Mouse (Mus musculus) embryonic facial prominence, embryonic 11.5 days (tissue): ENCODE data around the gene Prkab1. TPM values are rescaled to one million over a fixed set of nuclear protein-coding genes. Genes with fewer than 3 reads are reported as not detected.

ENCODE experiments used
- ATAC-seq: fragments of 200-750 bp; cut with Nextera tagmentation; replicated peaks from 2 replicates; pipeline ENCODE4 v1.8.0; 2017; ENCODE audit warnings: low read depth; ENCODE audit not compliant: insufficient number of reproducible peaks, low FRiP score, low TSS enrichment
- DNase-seq: peaks from one replicate; pipeline ENCODE4 v3.0.0-alpha.2; 2015; ENCODE audit warnings: low spot score
- H3K27ac ChIP-seq: fragments of 300-500 bp; sonication (generic); replicated peaks from 2 replicates; pipeline ENCODE4 v1.5.1; 2014; ENCODE audit warnings: mild to moderate bottlenecking, low read depth, low read length, control low read depth
- H3K27me3 ChIP-seq: fragments of 300-500 bp; sonication (generic); 2 replicates; pipeline ENCODE4 v1.6.1; 2014; ENCODE audit warnings: mild to moderate bottlenecking, low read length, moderate library complexity, mixed read lengths; ENCODE audit not compliant: control insufficient read depth, insufficient read depth
- H3K36me3 ChIP-seq: fragments of 300-500 bp; sonication (generic); replicated peaks from 2 replicates; pipeline ENCODE4 v1.6.1; 2014; ENCODE audit warnings: low read depth, mild to moderate bottlenecking, low read length, moderate library complexity, mixed read lengths; ENCODE audit not compliant: control insufficient read depth, insufficient read depth
- H3K4me1 ChIP-seq: fragments of 300-500 bp; sonication (generic); 2 replicates; pipeline ENCODE4 v1.6.1; 2014; ENCODE audit warnings: low read length, mixed read lengths; ENCODE audit not compliant: control insufficient read depth, insufficient read depth
- H3K4me2 ChIP-seq: fragments of 300-500 bp; sonication (generic); 2 replicates; pipeline ENCODE4 v1.6.1; 2014; ENCODE audit warnings: low read depth, mild to moderate bottlenecking, control low read depth, low read length, moderate library complexity
- H3K4me3 ChIP-seq: fragments of 300-500 bp; sonication (generic); 2 replicates; pipeline ENCODE4 v1.5.1; 2014; ENCODE audit warnings: low read depth, low read length, control low read depth
- H3K9ac ChIP-seq: fragments of 300-500 bp; sonication (generic); replicated peaks from 2 replicates; pipeline ENCODE4 v1.6.1; 2014; ENCODE audit warnings: mild to moderate bottlenecking, control low read depth, low read length
- H3K9me3 ChIP-seq: fragments of 300-500 bp; sonication (generic); replicated peaks from 2 replicates; pipeline ENCODE4 v1.6.1; 2016; ENCODE audit warnings: mild to moderate bottlenecking, low read length, inconsistent platforms, mixed read lengths; ENCODE audit not compliant: control insufficient read depth
- WGBS: fragments of 180-500 bp; shearing (Covaris S2); extraction: QIAGEN DNeasy Blood & Tissue Kit; methylation state at CpG from one replicate; pipeline ENCODE4 v1.1.7; 2014; 5-methylcytosine and 5-hydroxymethylcytosine counted together
- polyA plus RNA-seq: library from polyadenylated mRNA; unstranded; fragments of >200 nt; fragmentation: Nextera tagmentation; extraction: Ambion mirVana; gene quantifications from 2 replicates; pipeline ENCODE4 v1.2.1, GENCODE M21; 2014

Gene Prkab1
- polyA plus RNA-seq = 53.2 and 56.3 TPM in 2 replicates

DNA sequence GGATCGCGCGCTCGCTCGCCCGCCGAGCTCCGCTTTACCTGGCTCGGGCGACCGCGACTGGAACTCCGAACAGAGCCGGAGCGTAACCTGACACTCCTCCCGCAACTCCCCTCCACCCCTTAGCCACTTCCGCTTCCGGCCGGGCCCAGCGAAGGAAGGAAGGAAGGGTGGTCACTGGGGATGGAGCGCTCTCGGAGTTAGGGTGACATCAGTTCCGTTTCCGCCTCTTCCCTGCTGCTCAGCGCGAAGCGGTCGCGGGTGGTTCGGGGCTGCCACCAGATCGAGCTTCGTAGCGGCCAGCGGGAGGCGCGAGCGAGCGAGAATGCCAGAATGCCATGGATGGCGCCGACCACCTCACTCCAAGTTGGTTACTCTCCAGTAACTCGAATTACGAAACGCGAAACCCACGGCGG, at the start of gene Prkab1:
TSS of gene Prkab1 (minus strand) at position 182 of the 413 bp plus-strand sequence.
- Histone ChIP-seq H3K4me3 (peak within 1 kb of the TSS; percentile 73), H3K27me3 (no peaks in the 10 kb centered on the region), H3K4me1 (no peaks in the 10 kb centered on the region), H3K9ac (peak within 1 kb of the TSS; percentile 85), H3K36me3 (peaks cover 8% of the 10 kb centered on the region), H3K4me2 (peak within 1 kb of the TSS; percentile 76), H3K9me3 (no peaks in the 10 kb centered on the region), H3K27ac (peak within 1 kb of the TSS; percentile 60)
- ATAC-seq (peak; percentile 96), DNase-seq (peak; percentile 97)
- WGBS = under 1% methylated on average over 46 of the region's 46 CpGs

DNA sequence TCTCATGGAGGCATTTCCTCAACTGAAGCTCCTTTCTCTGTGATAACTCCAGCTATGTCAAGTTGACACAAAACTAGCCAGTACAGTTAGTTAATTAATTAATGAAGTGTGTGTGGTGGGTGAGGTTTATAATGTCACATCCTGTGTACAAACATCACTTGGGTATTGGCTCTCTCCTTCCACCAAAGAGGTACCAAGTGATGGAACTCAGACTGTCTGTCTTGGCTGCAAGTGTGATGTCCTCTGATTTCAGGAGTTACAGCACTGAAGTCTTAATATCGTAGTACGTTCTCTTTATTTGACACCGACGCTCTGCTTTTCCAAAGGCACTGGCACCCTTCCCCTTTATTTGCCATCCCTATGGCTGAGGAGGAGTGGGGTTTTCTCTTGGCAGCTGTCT, 45.3 kb upstream of the Prkab1 start:
- no peak for DNase-seq
- Histone ChIP-seq H3K27me3 (no peaks in the 10 kb centered on the region), H3K4me2 (no peak overlapping the region), H3K27ac (no peak overlapping the region), H3K4me1 (no peaks in the 10 kb centered on the region), H3K9me3 (no peaks in the 10 kb centered on the region), H3K4me3 (no peak overlapping the region), H3K9ac (no peak overlapping the region), H3K36me3 (no peaks in the 10 kb centered on the region)
- ATAC-seq = no peak
- WGBS = 89% methylated on average over 4 of the region's 4 CpGs

DNA sequence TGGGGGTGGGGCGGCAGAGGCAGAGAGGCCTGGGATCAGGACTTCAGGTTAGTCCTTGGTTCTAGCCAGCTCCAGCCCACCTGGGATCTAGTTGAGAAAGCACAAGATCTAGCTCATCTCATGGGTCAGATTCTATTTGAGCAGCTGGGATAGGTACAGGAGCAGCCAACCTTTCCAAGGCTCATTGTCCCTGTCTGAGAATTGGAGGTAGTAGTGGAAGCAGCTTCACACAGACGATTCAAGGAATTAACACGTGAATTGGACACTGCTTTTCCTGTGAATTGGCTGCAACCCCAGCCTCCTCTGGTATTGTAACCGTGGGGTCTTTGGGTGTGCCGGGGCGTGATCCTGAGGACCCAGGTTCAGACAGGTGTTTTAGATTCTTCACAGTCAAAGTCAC, 28.5 kb upstream of the Prkab1 start:
- no peaks in the 10 kb centered on the region for H3K36me3 ChIP-seq
- H3K4me2 ChIP-seq = no peak overlapping the region
- H3K9me3 ChIP-seq = no peaks in the 10 kb centered on the region
- 50% methylated on average over 6 of the region's 6 CpGs for WGBS
- H3K27me3 ChIP-seq = no peaks in the 10 kb centered on the region
- H3K4me3 ChIP-seq = no peak overlapping the region
- H3K4me1 ChIP-seq = no peaks in the 10 kb centered on the region
- ATAC-seq (no peak), DNase-seq (no peak)
- no peak overlapping the region for H3K27ac ChIP-seq
- H3K9ac ChIP-seq = no peak overlapping the region

DNA sequence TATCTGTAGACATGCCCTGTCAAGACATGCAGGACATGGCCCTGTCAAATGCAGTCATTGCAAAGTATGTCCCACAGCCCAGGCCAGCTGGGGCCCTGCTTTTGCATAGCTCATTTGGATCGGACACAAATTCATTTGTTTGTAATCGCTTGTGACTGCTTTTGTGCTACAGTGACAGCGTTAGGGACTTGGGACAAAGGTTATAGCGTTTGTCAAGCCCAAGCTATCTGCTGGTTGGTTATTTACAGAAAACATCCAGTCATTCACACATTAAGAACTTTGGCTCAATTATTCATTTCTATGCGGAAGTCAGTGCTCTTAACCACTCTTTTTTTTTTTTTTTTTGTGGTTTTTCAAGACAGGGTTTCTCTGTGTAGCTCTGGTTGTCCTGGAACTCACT, 27.9 kb upstream of the Prkab1 start:
- Histone ChIP-seq H3K27me3 (no peaks in the 10 kb centered on the region), H3K9ac (no peak overlapping the region), H3K4me2 (no peak overlapping the region), H3K36me3 (no peaks in the 10 kb centered on the region), H3K4me1 (no peaks in the 10 kb centered on the region), H3K4me3 (no peak overlapping the region), H3K27ac (no peak overlapping the region), H3K9me3 (no peaks in the 10 kb centered on the region)
- no peak for DNase-seq
- WGBS = 83% methylated on average over 5 of the region's 5 CpGs
- ATAC-seq = no peak

DNA sequence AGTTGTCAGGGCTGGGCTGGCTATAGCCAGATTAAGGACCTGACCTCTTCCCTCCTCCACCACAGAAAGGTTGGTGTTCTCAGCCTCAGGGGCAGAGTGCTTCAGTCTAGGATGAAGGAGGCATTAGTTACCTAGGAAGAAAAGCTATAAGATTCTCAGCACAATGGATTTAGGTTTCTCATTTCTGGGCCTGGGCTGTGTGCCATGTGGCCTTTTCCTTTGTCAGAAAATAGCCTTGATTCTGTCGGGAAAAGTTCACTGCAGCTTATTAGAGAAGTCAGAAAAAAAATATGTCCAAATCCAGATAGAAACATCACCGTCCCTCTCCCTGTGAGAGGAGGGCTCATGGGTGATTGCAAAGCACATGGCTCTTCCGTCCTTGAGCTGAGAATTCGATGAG, 25.5 kb upstream of the Prkab1 start:
- no peaks in the 10 kb centered on the region for H3K9me3 ChIP-seq
- H3K36me3 ChIP-seq = no peaks in the 10 kb centered on the region
- DNase-seq = no peak
- no peak overlapping the region for H3K4me3 ChIP-seq
- H3K4me2 ChIP-seq = no peak overlapping the region
- H3K9ac ChIP-seq = no peak overlapping the region
- no peak for ATAC-seq
- 86% methylated on average over 4 of the region's 4 CpGs for WGBS
- H3K27me3 ChIP-seq = no peaks in the 10 kb centered on the region
- no peaks in the 10 kb centered on the region for H3K4me1 ChIP-seq
- H3K27ac ChIP-seq = no peak overlapping the region

DNA sequence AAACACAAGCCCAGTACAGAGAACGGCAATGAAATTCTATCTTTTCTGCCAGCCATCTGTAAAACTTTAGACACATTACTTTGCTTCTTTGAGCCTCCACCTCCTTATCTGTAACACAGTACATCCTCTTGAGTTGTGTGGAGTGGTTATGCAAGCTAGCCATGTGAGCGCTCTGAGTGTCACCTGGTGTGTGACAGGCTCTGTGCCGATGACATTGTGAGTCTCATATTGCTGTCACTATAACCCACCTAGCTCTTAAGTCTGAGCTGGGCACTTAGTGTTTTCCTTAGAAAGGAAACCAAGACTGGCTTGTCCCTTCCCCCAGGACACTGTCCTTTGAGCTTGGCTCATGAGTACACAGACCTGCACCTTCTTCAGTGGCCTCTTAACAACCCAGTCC, 24.0 kb upstream of the Prkab1 start:
- no peaks in the 10 kb centered on the region for H3K4me1 ChIP-seq
- no peaks in the 10 kb centered on the region for H3K9me3 ChIP-seq
- H3K9ac ChIP-seq = no peak overlapping the region
- H3K4me3 ChIP-seq = no peak overlapping the region
- H3K27me3 ChIP-seq = no peaks in the 10 kb centered on the region
- ATAC-seq (no peak), DNase-seq (no peak)
- H3K36me3 ChIP-seq = no peaks in the 10 kb centered on the region
- no peak overlapping the region for H3K27ac ChIP-seq
- no peak overlapping the region for H3K4me2 ChIP-seq
- 90% methylated on average over 3 of the region's 3 CpGs for WGBS

DNA sequence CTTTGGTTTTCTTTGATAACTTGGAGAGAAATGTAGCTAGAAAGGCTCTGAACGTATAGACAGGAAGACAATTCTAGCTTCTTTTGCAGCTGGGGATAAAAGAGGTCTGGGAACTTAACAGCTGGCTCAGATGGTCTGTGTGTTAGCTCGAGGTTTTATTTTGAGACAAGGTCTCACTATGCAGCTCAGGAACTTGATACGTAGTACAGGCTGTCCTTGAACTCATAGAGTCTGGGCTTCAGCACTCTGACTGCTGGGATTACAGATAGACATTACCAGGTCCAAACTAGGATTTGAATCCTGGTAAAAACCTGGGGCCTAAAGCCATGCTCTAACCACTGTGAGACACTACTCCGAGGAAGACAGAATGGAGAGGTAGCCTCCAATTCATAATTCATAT, 21.9 kb upstream of the Prkab1 start:
- H3K9me3 ChIP-seq = no peaks in the 10 kb centered on the region
- no peak overlapping the region for H3K27ac ChIP-seq
- H3K9ac ChIP-seq = no peak overlapping the region
- H3K36me3 ChIP-seq = no peaks in the 10 kb centered on the region
- no peaks in the 10 kb centered on the region for H3K27me3 ChIP-seq
- H3K4me2 ChIP-seq = no peak overlapping the region
- ATAC-seq (no peak), DNase-seq (no peak)
- 79% methylated on average over 4 of the region's 4 CpGs for WGBS
- no peak overlapping the region for H3K4me3 ChIP-seq
- no peaks in the 10 kb centered on the region for H3K4me1 ChIP-seq

DNA sequence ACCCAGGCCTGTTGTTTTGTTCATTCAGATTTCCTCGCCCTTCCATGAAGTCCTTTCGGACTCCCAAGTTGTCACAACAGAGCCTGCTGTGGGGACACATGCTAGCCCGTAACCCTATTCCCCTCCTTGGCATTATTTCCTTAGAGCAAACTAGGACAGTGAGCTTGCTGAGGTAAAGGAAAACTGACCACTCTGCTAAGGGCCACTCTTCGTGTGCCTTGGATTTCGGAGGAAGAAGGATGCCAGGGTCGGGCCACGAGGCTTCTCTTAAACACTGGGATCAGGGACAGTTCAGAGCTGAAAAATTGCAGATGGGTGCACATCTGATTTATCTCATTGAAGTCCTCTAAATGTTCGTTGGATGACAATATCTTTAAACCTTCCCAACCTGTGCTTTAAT, 21.3 kb upstream of the Prkab1 start:
- Histone ChIP-seq H3K4me1 (no peaks in the 10 kb centered on the region), H3K27ac (no peak overlapping the region), H3K27me3 (no peaks in the 10 kb centered on the region), H3K9ac (no peak overlapping the region), H3K9me3 (no peaks in the 10 kb centered on the region), H3K36me3 (no peaks in the 10 kb centered on the region), H3K4me3 (no peak overlapping the region), H3K4me2 (no peak overlapping the region)
- ATAC-seq (no peak), DNase-seq (no peak)
- WGBS = 83% methylated on average over 8 of the region's 8 CpGs
